Mouse (Mus musculus) ES-Bruce4 (cell line): Measurements from ENCODE around the gene Hist2h3c1. TPM values are rescaled to one million over a fixed set of nuclear protein-coding genes. Genes with fewer than 3 reads are reported as not detected.
"Not testable (repeated sequence)": the region's sequence is repeated elsewhere in the genome, so short reads cannot be mapped to it uniquely, and the experiment has no call there.

ENCODE experiments used
- H3K27ac ChIP-seq: 2 replicates; pipeline ENCODE4 v1.5.1; 2012; ENCODE audit warnings: low read length, inconsistent platforms; ENCODE audit not compliant: insufficient read depth
- H3K27me3 ChIP-seq: 2 replicates; pipeline ENCODE4 v1.6.1; 2012; ENCODE audit warnings: mild to moderate bottlenecking, low read length, inconsistent platforms; ENCODE audit not compliant: control insufficient read depth, poor library complexity, insufficient read depth, severe bottlenecking
- H3K36me3 ChIP-seq: 2 replicates; pipeline ENCODE4 v1.6.1; 2012; ENCODE audit warnings: inconsistent platforms, mild to moderate bottlenecking, low read length, moderate library complexity; ENCODE audit not compliant: control insufficient read depth, poor library complexity, insufficient read depth, severe bottlenecking
- H3K4me1 ChIP-seq: one replicate; pipeline ENCODE4 v1.8.1; 2011; ENCODE audit warnings: low read length; ENCODE audit not compliant: control insufficient read depth, insufficient read depth
- H3K4me3 ChIP-seq: 2 replicates; pipeline ENCODE4 v1.5.1; 2011; ENCODE audit warnings: low read depth, mild to moderate bottlenecking, low read length
- H3K9ac ChIP-seq: 2 replicates; pipeline ENCODE4 v1.6.1; 2012; ENCODE audit warnings: low read depth, mild to moderate bottlenecking, inconsistent platforms; ENCODE audit not compliant: poor library complexity, severe bottlenecking
- H3K9me3 ChIP-seq: replicated peaks from 2 replicates; pipeline ENCODE4 v1.6.1; 2012; ENCODE audit warnings: mild to moderate bottlenecking, low read length, inconsistent platforms; ENCODE audit not compliant: control insufficient read depth, poor library complexity, insufficient read depth, severe bottlenecking
- CTCF ChIP-seq: IDR thresholded peaks from one replicate; pipeline ENCODE4 v1.8.1; 2011; ENCODE audit warnings: low read depth, low read length
- EP300 ChIP-seq: IDR thresholded peaks from 2 replicates; pipeline ENCODE4 v1.6.1; 2011; ENCODE audit warnings: low read depth, low read length; ENCODE audit not compliant: insufficient read depth
- POLR2A ChIP-seq: IDR thresholded peaks from one replicate; pipeline ENCODE4 v1.8.1; 2011; ENCODE audit warnings: low read length; ENCODE audit not compliant: insufficient read depth
- polyA plus RNA-seq: library from polyadenylated mRNA; stranded (reverse); fragments of >200 nt; gene quantifications from 2 replicates; pipeline ENCODE4 v1.2.4, GENCODE M21; 2011; ENCODE audit warnings: low read depth; ENCODE audit not compliant: missing spikeins, insufficient read depth, insufficient read length

The Hist2h3c1 gene
- polyA plus RNA-seq, 1 experiment: 1.3 TPM

DNA sequence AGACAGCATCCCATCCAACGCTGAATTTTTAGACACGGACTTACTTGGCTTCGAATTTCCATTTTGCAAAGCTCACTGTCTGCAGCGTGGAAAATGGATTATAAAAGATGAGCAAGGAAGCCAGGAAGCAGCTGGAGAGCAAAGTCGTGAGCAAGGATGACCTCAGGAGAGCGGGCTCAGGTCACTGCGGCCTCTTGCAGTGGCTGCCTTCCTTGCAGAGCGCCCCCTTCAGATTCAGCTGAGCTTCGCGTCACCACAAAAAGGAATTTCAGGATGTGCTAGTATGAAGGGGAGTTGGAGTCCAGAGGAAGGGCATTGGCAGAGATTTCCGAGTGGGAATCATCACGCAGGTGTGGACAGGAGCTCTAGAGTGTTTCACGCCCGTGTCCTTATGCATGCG is 37.2 kb upstream of the Hist2h3c1 start:
- no peaks in the 10 kb centered on the region for H3K36me3 ChIP-seq
- no peaks in the 10 kb centered on the region for H3K4me1 ChIP-seq
- H3K27ac ChIP-seq: no peak overlapping the region
- peaks cover 1% of the 10 kb centered on the region; the same call in 1 of the 2 replicates for H3K27me3 ChIP-seq
- no peak overlapping the region for H3K4me3 ChIP-seq
- H3K9ac ChIP-seq: no peak overlapping the region
- no peaks in the 10 kb centered on the region for H3K9me3 ChIP-seq
- TF ChIP-seq POLR2A: no peak
- TF ChIP-seq CTCF: peak; percentile 80
- TF ChIP-seq EP300: no peak

DNA sequence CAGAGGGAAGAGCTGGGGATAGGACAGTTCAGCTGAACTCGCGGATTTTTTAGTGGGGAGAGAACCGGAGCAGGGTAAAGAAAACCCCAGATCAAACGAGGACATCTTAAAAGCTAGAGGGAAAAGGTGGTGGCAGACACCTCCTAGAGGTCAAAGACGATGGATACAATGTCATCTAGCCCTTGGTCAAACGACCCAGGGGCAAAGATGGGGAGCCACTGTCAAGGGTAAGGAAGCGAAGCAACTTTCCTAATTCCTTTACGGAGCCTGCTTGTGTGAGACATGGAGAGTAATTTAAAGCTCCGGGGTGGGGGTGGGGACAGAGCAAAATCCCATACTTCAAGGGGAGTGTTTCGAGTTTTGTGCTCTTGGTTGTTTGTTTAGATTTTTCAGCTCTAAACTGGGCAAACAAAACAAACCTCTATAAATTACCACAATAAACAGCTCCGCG is 27.3 kb upstream of the Hist2h3c1 start:
- Histone ChIP-seq H3K4me3 (peak overlapping the region; percentile 76), H3K36me3 (no peaks in the 10 kb centered on the region), H3K9ac (peak overlapping the region; percentile 97), H3K4me1 (no peaks in the 10 kb centered on the region), H3K9me3 (no peaks in the 10 kb centered on the region), H3K27ac (peak overlapping the region; percentile 98), H3K27me3 (no peaks in the 10 kb centered on the region)
- TF ChIP-seq CTCF: no peak
- TF ChIP-seq POLR2A: no peak
- TF ChIP-seq EP300: no peak

DNA sequence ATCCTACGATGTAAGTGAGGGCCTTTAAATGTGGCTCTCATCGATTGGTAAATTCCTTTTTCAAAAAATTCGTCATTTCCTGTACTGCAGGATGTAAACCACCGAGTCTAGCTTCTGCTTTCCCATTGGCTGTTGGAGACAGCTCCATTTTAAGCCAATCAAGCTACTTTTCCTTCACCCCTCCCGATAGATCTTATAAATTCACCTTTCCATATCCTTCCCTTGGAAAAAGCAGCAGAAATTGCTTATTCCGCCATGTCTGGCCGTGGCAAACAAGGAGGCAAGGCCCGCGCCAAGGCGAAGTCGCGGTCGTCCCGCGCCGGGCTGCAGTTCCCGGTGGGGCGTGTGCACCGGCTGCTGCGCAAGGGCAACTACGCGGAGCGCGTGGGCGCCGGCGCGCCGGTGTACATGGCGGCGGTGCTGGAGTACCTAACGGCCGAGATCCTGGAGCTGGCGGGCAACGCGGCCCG is 26.8 kb upstream of the Hist2h3c1 start, which contains the start of the genes Bola1 and Hist2h2ab:
TSS of gene Bola1 (minus strand) at position 49 of the 470 bp plus-strand sequence.
TSS of gene Hist2h2ab (plus strand) at position 205 of the 470 bp plus-strand sequence.
- Histone ChIP-seq H3K27ac (peak within 1 kb of the TSS; percentile 98), H3K4me1 (no peaks in the 10 kb centered on the region)
- no peak for TF ChIP-seq CTCF
- no peak for TF ChIP-seq POLR2A
- no peak for TF ChIP-seq EP300

DNA sequence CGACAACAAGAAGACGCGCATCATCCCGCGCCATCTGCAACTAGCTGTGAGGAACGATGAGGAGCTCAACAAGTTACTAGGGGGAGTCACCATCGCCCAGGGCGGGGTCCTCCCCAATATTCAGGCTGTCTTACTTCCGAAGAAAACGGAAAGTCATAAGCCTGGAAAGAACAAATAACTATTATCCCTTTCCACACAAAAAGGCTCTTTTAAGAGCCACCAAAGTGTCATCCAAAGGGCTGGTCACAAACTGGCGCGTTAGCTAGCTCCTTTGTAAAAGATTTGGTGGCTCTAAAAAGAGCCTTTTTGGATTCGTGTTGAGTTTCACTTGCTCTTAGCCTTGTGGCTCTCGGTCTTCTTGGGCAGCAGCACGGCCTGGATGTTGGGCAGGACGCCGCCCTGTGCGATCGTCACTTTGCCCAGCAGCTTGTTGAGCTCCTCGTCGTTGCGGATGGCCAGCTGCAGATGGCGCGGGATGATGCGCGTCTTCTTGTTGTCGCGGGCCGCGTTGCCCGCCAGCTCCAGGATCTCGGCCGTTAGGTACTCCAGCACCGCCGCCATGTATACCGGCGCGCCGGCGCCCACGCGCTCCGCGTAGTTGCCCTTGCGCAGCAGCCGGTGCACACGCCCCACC is 26.2 kb upstream of the Hist2h3c1 start:
- H3K4me3 ChIP-seq: peak overlapping the region; percentile 89
- not testable (repeated sequence) for H3K9me3 ChIP-seq, H3K27me3 ChIP-seq, H3K4me1 ChIP-seq, H3K36me3 ChIP-seq
- H3K27ac ChIP-seq: peak overlapping the region; percentile 98
- H3K9ac ChIP-seq: peak overlapping the region; percentile 97

More for the DNA sequence above, 26.8 kb upstream of the Hist2h3c1 start, which contains the start of the genes Bola1 and Hist2h2ab:
- Histone ChIP-seq H3K27me3 (no peaks in the 10 kb centered on the region), H3K4me3 (peak within 1 kb of the TSS; percentile 89), H3K9ac (peak within 1 kb of the TSS; percentile 97), H3K36me3 (no peaks in the 10 kb centered on the region), H3K9me3 (no peaks in the 10 kb centered on the region)

DNA sequence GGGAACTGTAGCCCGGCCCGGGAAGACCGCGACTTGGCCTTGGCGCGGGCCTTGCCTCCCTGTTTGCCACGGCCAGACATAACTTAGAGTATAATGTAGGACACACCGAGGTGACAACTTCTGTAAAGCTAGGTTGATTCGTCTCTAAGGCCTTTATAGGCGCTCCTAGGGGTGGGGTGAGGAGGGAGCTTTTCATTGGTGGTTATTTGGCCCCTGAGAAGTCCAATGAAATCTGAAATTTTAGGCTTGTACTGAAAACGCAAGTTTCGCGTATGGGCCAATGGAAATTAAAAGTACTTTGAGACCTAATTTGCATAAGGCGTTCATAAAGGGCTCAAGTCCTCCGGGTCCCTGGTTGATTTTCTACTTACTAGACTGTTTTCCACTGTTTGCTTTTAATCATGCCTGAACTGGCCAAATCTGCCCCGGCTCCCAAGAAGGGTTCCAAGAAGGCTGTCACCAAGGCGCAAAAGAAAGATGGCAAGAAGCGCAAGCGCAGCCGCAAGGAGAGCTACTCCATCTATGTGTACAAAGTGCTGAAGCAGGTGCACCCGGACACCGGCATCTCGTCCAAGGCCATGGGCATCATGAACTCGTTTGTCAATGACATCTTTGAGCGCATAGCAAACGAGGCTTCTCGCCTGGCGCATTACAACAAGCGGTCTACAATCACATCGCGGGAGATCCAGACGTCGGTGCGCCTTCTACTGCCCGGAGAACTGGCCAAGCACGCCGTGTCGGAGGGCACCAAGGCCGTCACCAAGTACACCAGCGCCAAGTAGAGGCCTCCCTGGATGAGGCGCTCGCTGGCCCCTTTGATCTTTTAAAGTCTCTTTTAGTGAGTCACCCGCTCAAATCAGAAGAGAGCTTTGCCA is 25.5 kb upstream of the Hist2h3c1 start, which contains the start of the genes Hist2h2ac and Hist2h2be:
TSS of gene Hist2h2ac (minus strand) at position 116 of the 875 bp plus-strand sequence.
TSS of gene Hist2h2be (plus strand) at position 355 of the 875 bp plus-strand sequence.
- Histone ChIP-seq H3K27me3 (no peaks in the 10 kb centered on the region), H3K27ac (peak within 1 kb of the TSS; percentile 98), H3K36me3 (no peaks in the 10 kb centered on the region), H3K4me3 (peak within 1 kb of the TSS; percentile 89), H3K9ac (peak within 1 kb of the TSS; percentile 97), H3K9me3 (no peaks in the 10 kb centered on the region), H3K4me1 (no peaks in the 10 kb centered on the region)
- TF ChIP-seq CTCF (no peak), POLR2A (peak; percentile 84), EP300 (0 out of 2 replicates have a peak, but pooled peaks have one; percentile 15)
